Comparison of ENCODE assay signal across 9 mouse cellular contexts in genomic region chr9:106478101-106478500, GRCm38 (mm10). TPM values are rescaled to one million over a fixed set of nuclear protein-coding genes. Genes with fewer than 3 reads are reported as not detected.
DNase-seq lines count a peak whose midpoint lies in the region; ATAC-seq and TF ChIP-seq lines count a peak whose summit lies in the region.
"Had no signal": no experiment of that assay in that cellular context is flagged by ENCODE, and none has a peak within 500 bp of the region (broad histone marks: within the 10 kb centered on the region; RNA-seq: fewer than 3 reads in every experiment).

No protein-coding gene starts in this region.

- H3K9me3 ChIP-seq in hindbrain, embryonic 14.5 days (ENCODE audit: control insufficient read depth, low read length), result no peaks in the 10 kb centered on the region
- H3K9me3 ChIP-seq in midbrain, embryonic 16.5 days (replicated peaks; ENCODE audit: control insufficient read depth, low read length, poor library complexity, severe bottlenecking), result no peaks in the 10 kb centered on the region

- H3K27ac ChIP-seq in testis, adult 2 months (ENCODE audit: control insufficient read depth, insufficient read depth, low read depth, low read length), result peak overlapping the region; percentile 50; the same call in 1 of the 2 replicates
- no peak overlapping the region for H3K27ac ChIP-seq in hindbrain, embryonic 14.5 days
- H3K27ac ChIP-seq in midbrain, embryonic 16.5 days (ENCODE audit: low read length), result no peak overlapping the region

- peak; percentile 2 for DNase-seq in gastrocnemius, postnatal 10 days
- no peak for DNase-seq in gastrocnemius, adult 18-20 months (ENCODE audit: low spot score)
- no peak for DNase-seq in testis, postnatal 14 days (ENCODE audit: low spot score)
- no peak for DNase-seq in hindbrain, embryonic 14.5 days (ENCODE audit: low spot score)
- no peak for DNase-seq in T-cell, adult 2 months (ENCODE audit: low spot score)

- TF ChIP-seq CTCF in testis, adult 2 months (IDR thresholded peaks at IDR 0.05; ENCODE audit: control insufficient read depth, insufficient read depth, insufficient replicate concordance, low read depth, low read length), result no peak

- H3K4me3 ChIP-seq in testis, adult 2 months (ENCODE audit: control insufficient read depth, low read depth, low read length), result peak overlapping the region; percentile 87
- H3K4me3 ChIP-seq in hindbrain, embryonic 14.5 days (replicated peaks; ENCODE audit: low read length), result peak overlapping the region; percentile 73
- peak overlapping the region; percentile 87 for H3K4me3 ChIP-seq in midbrain, embryonic 16.5 days (ENCODE audit: low read depth, low read length)

- peak overlapping the region; percentile 89 for H3K4me2 ChIP-seq in hindbrain, embryonic 14.5 days (replicated peaks)
- peak overlapping the region; percentile 83 for H3K4me2 ChIP-seq in midbrain, embryonic 16.5 days (ENCODE audit: low read length)

- ATAC-seq in hindbrain, embryonic 14.5 days (ENCODE audit: low FRiP score), result no peak
- ATAC-seq in midbrain, embryonic 16.5 days, result no peak
- no peak for ATAC-seq in megakaryocyte progenitor cell, adult 5-6 weeks (replicated peaks; ENCODE audit: poor library complexity)

- H3K27me3 ChIP-seq in testis, adult 2 months (ENCODE audit: control insufficient read depth, insufficient read depth, low read length), result no peaks in the 10 kb centered on the region
- H3K27me3 ChIP-seq in hindbrain, embryonic 14.5 days (ENCODE audit: control insufficient read depth, insufficient read depth, low read length), result no peaks in the 10 kb centered on the region
- no peaks in the 10 kb centered on the region for H3K27me3 ChIP-seq in midbrain, embryonic 16.5 days (ENCODE audit: control insufficient read depth, insufficient read depth, low read depth, low read length)

- peak overlapping the region; percentile 68 for H3K9ac ChIP-seq in hindbrain, embryonic 14.5 days
- H3K9ac ChIP-seq in midbrain, embryonic 16.5 days (ENCODE audit: low read depth, low read length), result peak overlapping the region; percentile 68

- 87% methylated on average over 9 of the region's 9 CpGs for WGBS in hindbrain, embryonic 14.5 days
- WGBS in midbrain, embryonic 16.5 days, result 84% methylated on average over 9 of the region's 9 CpGs

- no peaks in the 10 kb centered on the region for H3K36me3 ChIP-seq in testis, adult 2 months (ENCODE audit: control insufficient read depth, insufficient read depth, low read length)
- H3K36me3 ChIP-seq in hindbrain, embryonic 14.5 days (replicated peaks; ENCODE audit: control insufficient read depth, insufficient read depth), result peaks cover 19% of the 10 kb centered on the region
- peaks cover 12% of the 10 kb centered on the region; the same call in 1 of the 2 replicates for H3K36me3 ChIP-seq in midbrain, embryonic 16.5 days (ENCODE audit: control insufficient read depth, insufficient read depth, low read length)

- H3K4me1 ChIP-seq in testis, adult 2 months (ENCODE audit: control insufficient read depth, insufficient read depth, low read length), result peaks cover 16% of the 10 kb centered on the region
- H3K4me1 ChIP-seq in hindbrain, embryonic 14.5 days (replicated peaks; ENCODE audit: control insufficient read depth, insufficient read depth, low read length), result peaks cover 12% of the 10 kb centered on the region
- H3K4me1 ChIP-seq in midbrain, embryonic 16.5 days (ENCODE audit: control insufficient read depth, insufficient read depth, low read length), result peaks cover 10% of the 10 kb centered on the region

- no peak for TF ChIP-seq POLR2A in testis, adult 2 months (IDR thresholded peaks at IDR 0.05; ENCODE audit: control insufficient read depth, low read depth, low read length)

RNA-seq across cellular contexts. Expression of gene Parp3, which starts 1.4 kb away (rescaled TPM):
- 10 to 100 TPM; 51.6 to 55.7 TPM for total RNA-seq in gastrocnemius, postnatal 10 days (2021)
- 10 to 100 TPM; 68.1 to 69.4 TPM for total RNA-seq in gastrocnemius, adult 18-20 months (2021)
- 2.9 and 5.2 TPM in 2 replicates for polyA plus RNA-seq in testis, adult 2 months (2012; rRNA removed)
- 0.52 and 0.91 TPM in 2 replicates for polyA plus RNA-seq in hindbrain, embryonic 14.5 days (2014; fragmentation: Nextera tagmentation; extraction: Ambion mirVana)
- polyA plus RNA-seq in midbrain, embryonic 16.5 days (2015; fragmentation: Nextera tagmentation; extraction: Ambion mirVana), result 0.73 and 0.89 TPM in 2 replicates
- total RNA-seq in megakaryocyte progenitor cell, adult 5-6 weeks (2015), result 5.9 and 7.0 TPM in 2 replicates
- 8.0 and 12.1 TPM in 2 replicates for total RNA-seq in megakaryocyte progenitor cell, adult 5-6 weeks (2017)

RNA-seq across cellular contexts. Expression of gene Rrp9, which starts 2.3 kb away (rescaled TPM):
- 10 to 100 TPM; 17.7 to 19.4 TPM for total RNA-seq in gastrocnemius, postnatal 10 days (2021)
- total RNA-seq in gastrocnemius, adult 18-20 months (2021), result 10 to 100 TPM; 19.8 to 21.7 TPM
- polyA plus RNA-seq in testis, adult 2 months (2012; rRNA removed), result 20.0 and 20.9 TPM in 2 replicates
- 34.5 and 35.7 TPM in 2 replicates for polyA plus RNA-seq in hindbrain, embryonic 14.5 days (2014; fragmentation: Nextera tagmentation; extraction: Ambion mirVana)
- polyA plus RNA-seq in midbrain, embryonic 16.5 days (2015; fragmentation: Nextera tagmentation; extraction: Ambion mirVana), result 48.3 and 48.5 TPM in 2 replicates
- total RNA-seq in megakaryocyte progenitor cell, adult 5-6 weeks (2015), result 18.9 and 21.3 TPM in 2 replicates
- 45.2 and 50.1 TPM in 2 replicates for total RNA-seq in megakaryocyte progenitor cell, adult 5-6 weeks (2017)

RNA-seq across cellular contexts. Expression of gene Gpr62, which starts 12.4 kb away (rescaled TPM):
- total RNA-seq in gastrocnemius, postnatal 10 days (2021), result under 1 TPM; 0.19 to 0.52 TPM
- total RNA-seq in gastrocnemius, adult 18-20 months (2021), result under 1 TPM; 0.14 to 0.21 TPM
- polyA plus RNA-seq in testis, adult 2 months (2012; rRNA removed), result 22.5 and 24.9 TPM in 2 replicates
- polyA plus RNA-seq in hindbrain, embryonic 14.5 days (2014; fragmentation: Nextera tagmentation; extraction: Ambion mirVana), result 0.87 and 1.0 TPM in 2 replicates
- polyA plus RNA-seq in midbrain, embryonic 16.5 days (2015; fragmentation: Nextera tagmentation; extraction: Ambion mirVana), result 0.78 and 0.98 TPM in 2 replicates
- total RNA-seq in megakaryocyte progenitor cell, adult 5-6 weeks (2015), result not detected in 2 replicates
- total RNA-seq in megakaryocyte progenitor cell, adult 5-6 weeks (2017), result not detected in 2 replicates
- total RNA-seq: neutrophil, adult 5-6 weeks had no signal

RNA-seq across cellular contexts. Expression of gene Iqcf1, which starts 21.7 kb away (rescaled TPM):
- total RNA-seq in gastrocnemius, postnatal 10 days (2021), result not detected
- total RNA-seq in gastrocnemius, adult 18-20 months (2021), result not detected
- polyA plus RNA-seq in testis, adult 2 months (2012; rRNA removed), result 649 and 752 TPM in 2 replicates
- polyA plus RNA-seq in hindbrain, embryonic 14.5 days (2014; fragmentation: Nextera tagmentation; extraction: Ambion mirVana), result not detected in 2 replicates
- not detected in 2 replicates for polyA plus RNA-seq in midbrain, embryonic 16.5 days (2015; fragmentation: Nextera tagmentation; extraction: Ambion mirVana)
- not detected in 2 replicates for total RNA-seq in megakaryocyte progenitor cell, adult 5-6 weeks (2015)
- not detected in 2 replicates for total RNA-seq in megakaryocyte progenitor cell, adult 5-6 weeks (2017)
- total RNA-seq: neutrophil, adult 5-6 weeks had no signal

RNA-seq across cellular contexts. Expression of gene Pcbp4, which starts 25.0 kb away (rescaled TPM):
- total RNA-seq in gastrocnemius, postnatal 10 days (2021), result 10 to 100 TPM; 54.2 to 68.2 TPM
- total RNA-seq in gastrocnemius, adult 18-20 months (2021), result 10 to 100 TPM; 54.7 to 69.6 TPM
- polyA plus RNA-seq in testis, adult 2 months (2012; rRNA removed), result 65.7 and 78.3 TPM in 2 replicates
- 183 and 186 TPM in 2 replicates for polyA plus RNA-seq in hindbrain, embryonic 14.5 days (2014; fragmentation: Nextera tagmentation; extraction: Ambion mirVana)
- 242 and 262 TPM in 2 replicates for polyA plus RNA-seq in midbrain, embryonic 16.5 days (2015; fragmentation: Nextera tagmentation; extraction: Ambion mirVana)
- total RNA-seq in megakaryocyte progenitor cell, adult 5-6 weeks (2015), result 0.91 and 1.7 TPM in 2 replicates
- 0.96 and 2.7 TPM in 2 replicates for total RNA-seq in megakaryocyte progenitor cell, adult 5-6 weeks (2017)

Comparison
In these comparisons a context has a peak if more than half of its experiments do, and no peak if none do; other contexts are left out.
1. RNA of gene Parp3, which starts 1.4 kb away (total RNA-seq): 68.1 to 69.4 TPM in gastrocnemius, adult 18-20 months and 51.6 to 55.7 TPM in gastrocnemius, postnatal 10 days; 5.9 to 12.1 TPM in megakaryocyte progenitor cell, adult 5-6 weeks; every median in the first group is over 4 times any median in the second.
2. Peak in every context shown above with its lines, with median percentiles within 50 percentile points of each other: H3K4me3 ChIP-seq.